Mouse (Mus musculus) neutrophil, adult 5-6 weeks (primary cell): ENCODE results near the gene Zfp759. TPM values are rescaled to one million over a fixed set of nuclear protein-coding genes. Genes with fewer than 3 reads are reported as not detected.
"Not testable (repeated sequence)": the region's sequence is repeated elsewhere in the genome, so short reads cannot be mapped to it uniquely, and the experiment has no call there.

ENCODE experiments used
- ATAC-seq: fragments of 151-379, 151-347 bp; 2 replicates; pipeline ENCODE4 v1.8.0; 2017; ENCODE audit warnings: mild to moderate bottlenecking, moderate TSS enrichment; ENCODE audit not compliant: insufficient number of reproducible peaks, poor library complexity, low FRiP score, severe bottlenecking; ENCODE audit errors: extremely low read depth
- total RNA-seq: library from RNA; stranded (forward); fragments of 200-1000 nt; gene quantifications from 2 replicates; pipeline ENCODE4 v1.2.3, GENCODE M21; 2017

Gene Zfp759
- total RNA-seq: 4.2 and 4.3 TPM in 2 replicates

DNA sequence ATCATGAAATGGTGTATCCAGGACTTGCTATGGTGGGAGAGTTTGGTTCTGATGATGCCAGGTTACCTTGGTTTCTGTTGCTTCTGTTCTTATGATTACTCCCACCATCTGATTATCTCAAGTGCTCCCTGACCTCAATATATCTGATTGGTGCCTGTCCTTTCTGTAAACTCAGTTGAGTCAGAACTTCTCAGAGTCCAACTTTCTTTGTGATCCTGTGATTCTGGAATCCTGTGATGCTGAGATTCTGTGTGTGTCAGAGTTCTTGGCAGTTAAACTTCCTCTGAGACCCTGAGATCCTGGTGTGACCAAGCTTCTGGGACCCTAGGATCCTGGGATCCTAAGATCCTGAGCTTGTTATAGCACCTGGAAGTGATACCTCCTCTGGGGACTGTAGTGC, at the start of gene Zfp759:
Gene Zfp759, plus strand, starts transcription at position 301 of the 400 bp plus-strand sequence.
- not testable (repeated sequence) for ATAC-seq

DNA sequence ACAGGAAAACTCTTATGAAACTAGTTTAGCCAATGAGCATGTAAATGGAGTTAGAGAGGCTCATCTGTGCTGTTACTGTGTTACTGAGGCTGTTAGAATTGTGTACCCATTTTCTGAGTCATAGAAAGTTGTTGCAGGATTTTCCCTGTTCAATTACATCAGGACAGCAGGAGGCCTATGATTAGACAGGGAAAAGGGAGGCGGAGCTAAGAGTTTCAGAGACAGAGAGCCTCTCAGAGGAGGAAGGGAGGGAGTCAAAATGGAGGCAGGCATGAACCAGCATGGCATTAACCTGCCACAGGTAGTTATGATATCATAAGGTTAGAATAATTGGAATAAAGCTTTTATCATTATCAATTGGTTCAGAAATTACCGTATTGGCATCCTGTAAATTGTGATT, 48.7 kb upstream of the Zfp759 start:
- ATAC-seq: no peak

DNA sequence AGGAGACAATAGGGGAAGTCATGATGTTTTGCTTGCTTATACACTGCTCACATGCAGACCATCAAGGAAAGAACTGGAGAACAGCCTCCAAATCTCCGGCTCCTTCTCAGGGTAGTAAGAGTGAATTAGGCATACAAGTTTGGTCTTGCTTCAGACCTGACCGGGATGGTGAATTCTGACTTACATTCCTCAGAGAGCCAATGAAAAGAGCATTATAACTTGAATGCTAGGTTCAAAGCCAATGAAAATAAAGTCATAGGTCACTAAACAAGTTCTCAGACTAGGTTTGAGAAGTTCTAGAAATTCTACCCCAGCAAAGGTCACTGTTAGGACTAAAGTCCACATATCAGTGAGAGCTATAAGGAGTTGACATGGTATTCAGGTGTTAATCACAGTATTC, 44.2 kb upstream of the Zfp759 start:
- no peak for ATAC-seq

DNA sequence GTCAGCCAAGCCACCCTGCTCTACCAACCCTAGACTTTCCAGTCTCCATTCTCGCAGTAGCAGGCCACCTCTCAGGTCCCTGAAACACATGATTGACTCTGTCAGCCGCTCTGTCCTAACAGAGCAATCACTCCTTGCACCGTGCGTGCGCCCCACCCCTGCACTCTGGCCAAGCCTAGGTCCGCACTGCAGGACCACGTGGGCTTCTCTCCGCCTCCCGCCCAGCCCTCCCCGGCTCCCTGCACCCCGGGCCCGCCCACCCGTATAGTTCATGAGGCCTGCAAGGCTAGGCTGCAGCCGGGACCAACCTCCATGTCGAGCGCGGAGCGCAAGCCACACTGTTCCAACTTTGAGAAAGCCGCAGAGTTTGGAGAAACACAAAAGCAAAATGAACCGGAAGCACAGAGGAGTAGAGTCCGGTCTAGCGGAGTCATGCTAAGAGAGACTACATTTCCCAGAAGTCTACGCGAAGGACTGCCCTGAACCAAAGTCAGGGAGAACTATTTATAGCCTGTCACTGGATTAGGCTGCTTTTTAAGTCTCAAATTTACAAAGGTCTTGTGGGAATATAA, 40.2 kb upstream of the Zfp759 start:
- ATAC-seq: peak; percentile 83

DNA sequence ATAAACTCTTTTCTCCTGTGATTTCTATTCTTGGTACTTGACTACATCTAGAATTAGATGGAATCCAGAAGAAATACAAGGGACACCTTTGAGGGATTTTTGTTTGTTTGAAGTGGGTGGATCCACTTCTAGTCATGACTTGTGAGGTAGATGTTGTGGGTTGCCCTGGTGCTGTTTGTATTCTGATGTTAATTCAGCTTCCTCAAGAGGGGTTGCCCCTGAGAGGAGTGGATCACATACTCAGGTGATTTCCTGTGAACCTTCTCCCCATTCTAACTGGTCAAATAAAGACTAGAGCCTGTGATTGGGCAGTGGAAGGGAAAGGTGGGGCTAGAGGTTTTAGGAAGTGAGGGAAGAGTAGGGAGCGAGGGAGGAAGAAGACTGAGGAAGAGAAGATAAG, 39.5 kb upstream of the Zfp759 start:
- ATAC-seq: no peak

DNA sequence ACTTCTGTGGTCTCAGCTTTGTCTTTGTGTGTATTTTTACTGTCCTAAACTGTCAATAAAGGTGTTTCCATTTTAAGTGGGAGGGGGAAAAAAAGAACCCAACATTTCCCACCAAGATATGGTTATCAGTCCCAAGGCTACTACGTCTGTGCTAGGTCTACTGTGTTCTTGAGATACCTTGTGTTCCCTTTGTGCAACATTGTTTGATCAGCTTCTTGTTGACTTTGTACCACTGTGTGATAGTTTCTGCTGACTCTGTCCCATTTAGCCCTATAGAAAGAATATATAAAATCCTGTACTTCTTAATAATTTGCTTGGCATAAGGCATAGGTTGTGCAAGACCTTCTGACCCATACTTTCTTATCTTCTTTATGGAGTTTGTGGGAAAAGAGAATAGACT, 31.3 kb upstream of the Zfp759 start:
- ATAC-seq: no peak

DNA sequence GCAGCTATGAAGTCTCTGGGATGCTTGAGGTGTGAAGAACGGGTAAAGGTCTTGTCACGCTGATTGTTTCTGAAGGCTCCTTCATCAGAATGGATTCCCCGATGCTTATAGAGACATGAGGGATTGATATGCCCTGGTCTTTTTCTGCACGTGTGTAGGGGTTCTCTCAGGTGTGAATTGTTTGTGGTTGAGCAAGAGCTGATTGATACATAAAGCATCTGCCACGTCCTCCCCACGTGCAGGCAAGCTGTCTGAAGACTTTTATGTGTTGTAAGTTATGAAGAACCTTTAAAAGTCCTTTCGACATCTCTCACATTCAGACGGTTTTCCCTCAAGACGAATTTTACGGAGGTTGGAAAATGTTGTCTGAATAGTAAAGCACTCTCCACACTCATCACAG, 23.6 kb upstream of the Zfp759 start, which contains the start of gene Zfp708:
Gene Zfp708, minus strand, starts transcription at position 101 of the 400 bp plus-strand sequence.
- ATAC-seq: no peak

DNA sequence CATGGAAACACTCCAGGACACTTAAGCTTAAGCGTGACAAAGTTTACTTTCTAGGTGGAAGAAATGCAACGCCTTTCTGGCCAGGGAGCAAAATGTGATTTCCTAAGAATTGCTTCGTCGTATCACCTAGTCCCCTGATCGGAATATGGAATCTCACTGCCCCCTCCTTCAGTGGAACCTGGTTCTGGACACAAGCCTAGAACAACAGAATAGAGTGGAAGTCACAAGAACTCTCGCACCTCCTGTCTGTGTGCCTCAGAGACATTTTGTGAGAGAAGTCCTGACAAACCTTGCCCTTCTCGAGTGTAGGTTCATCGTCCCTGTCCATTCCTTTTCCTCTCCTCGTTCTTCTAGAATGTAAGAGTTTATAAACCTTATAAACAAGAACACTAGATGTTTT, 13.8 kb upstream of the Zfp759 start:
- ATAC-seq: no peak

DNA sequence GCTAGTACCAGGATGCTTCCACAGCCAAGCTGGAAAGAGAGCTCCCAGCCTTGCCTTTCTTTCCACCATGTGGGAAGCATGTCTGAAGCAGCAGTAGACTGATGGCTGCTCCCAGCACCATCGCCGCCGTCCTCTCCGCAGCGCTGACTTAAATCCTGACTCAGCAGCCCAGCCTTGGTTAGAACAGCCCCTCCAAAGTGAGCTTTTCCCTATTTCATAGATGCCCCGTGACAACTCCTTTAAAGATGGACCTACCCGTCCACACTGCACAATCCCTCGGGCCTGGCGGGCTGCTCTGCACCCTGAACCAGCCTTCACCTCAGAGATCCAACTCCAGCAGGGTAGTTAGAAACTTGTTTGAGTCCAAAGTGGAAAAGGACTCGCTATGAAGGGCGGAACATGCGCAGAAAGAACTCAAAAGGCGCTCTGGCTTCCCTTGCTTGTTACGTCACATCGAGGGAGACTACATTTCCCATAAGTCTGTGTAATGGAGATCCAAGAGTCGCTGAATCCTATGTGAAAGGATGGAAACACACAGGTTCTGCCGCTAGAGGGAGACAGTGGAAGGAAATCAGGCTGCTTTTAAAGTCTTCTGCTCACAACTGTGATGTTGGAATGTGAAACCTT, 13.2 kb upstream of the Zfp759 start, which contains the start of gene Gm28557:
Gene Gm28557, minus strand, starts transcription at position 411 of the 627 bp plus-strand sequence.
- peak; percentile 98 for ATAC-seq

DNA sequence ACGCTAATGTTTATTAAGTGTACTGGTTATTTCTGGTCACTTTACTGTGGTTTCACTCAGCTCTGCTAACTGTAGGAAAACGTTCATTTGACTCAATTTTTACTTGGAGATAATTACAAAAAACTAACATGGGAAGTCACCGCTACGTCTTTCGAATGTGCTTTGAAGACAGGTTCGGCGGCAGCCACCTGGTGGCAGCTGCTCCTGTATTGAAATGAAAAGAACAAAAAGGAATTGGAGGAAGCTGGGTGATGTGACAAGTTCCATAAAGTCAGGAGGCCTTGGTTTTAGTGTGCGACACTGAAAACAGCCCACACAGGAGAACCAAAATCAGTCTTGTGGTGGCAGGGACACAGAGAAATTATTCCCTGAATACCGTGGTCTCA, 12.6 kb upstream of the Zfp759 start:
- peak; percentile 63 for ATAC-seq

DNA sequence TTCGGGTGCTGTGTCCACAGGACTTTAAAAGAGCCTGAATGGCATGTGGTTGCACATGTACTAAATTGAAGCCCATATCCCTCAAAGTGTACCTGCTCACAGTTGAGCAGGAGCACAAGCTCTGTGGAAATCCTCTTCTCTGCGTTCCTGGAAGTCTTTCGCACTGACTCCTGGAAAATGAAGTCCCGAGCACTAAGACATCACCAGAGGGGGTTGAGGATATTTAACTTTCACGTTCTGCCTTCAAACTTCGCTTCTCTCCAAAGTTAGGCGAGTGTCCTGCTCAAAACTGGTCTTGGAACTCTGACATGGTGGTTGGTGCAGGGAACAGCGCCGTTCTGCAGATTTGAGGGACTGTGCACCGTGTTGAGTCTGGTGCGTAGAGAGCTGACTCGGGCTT, 9.4 kb upstream of the Zfp759 start:
- ATAC-seq: no peak

DNA sequence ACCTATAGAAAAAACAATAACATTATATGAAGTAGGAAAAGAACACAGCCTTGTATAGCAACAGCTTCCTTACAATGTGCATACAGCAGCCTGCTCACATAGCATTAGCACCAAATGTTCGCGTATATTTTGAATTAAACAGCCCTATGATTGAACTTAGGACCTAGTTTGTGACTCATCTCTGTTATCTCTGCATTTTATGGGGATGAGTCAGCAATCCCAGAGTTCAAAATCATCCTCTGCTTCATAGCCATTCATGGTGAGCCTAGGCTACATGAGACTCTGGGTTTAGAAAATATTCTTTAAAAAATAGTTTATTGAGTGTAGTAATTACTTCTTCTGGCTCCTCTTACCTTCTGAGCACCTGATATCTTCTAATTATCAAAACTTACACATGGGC, 8.2 kb upstream of the Zfp759 start:
- ATAC-seq: no peak

DNA sequence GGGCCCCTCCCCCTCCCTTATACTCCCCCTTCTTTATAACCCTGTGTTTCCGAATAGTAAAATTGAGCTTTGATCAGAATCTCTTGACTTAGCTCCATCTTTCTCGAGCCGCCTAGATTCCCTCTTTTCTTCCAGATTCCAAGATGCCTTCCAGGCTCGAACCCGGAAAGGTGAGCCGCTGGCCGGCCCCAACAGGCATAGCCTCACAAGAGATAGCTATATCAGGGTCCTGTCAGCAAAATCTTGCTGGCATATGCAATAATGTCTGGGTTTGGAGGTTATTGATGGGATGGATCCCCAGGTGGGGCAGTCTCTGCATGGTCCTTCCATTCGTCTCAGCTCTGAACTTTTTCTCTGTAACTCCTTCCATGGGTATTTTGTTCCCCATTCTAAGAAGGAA, 5.3 kb upstream of the Zfp759 start, which contains the start of gene Rslcan18:
Gene Rslcan18, minus strand, starts transcription at position 101 of the 400 bp plus-strand sequence.
- ATAC-seq: not testable (repeated sequence)

DNA sequence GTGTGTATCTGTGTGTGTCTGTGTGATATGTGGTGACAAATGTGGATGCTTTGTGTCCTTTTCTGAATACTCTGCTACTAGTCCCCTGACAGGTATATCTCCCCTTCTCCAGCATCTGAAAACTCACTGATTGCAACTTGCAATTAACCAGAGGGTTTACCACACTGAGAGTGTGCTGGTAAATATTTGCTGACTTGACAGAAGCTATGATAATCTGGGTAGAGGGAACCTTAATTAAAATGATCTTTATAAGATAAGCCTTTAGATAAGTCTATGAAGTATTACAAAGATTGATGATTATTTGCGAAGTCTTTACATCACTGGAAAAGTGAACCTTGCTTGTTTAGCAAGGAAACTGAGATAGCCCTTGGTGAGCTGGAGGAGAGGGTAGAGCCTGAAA, 3.0 kb downstream of the Zfp759 start:
- ATAC-seq: no peak

DNA sequence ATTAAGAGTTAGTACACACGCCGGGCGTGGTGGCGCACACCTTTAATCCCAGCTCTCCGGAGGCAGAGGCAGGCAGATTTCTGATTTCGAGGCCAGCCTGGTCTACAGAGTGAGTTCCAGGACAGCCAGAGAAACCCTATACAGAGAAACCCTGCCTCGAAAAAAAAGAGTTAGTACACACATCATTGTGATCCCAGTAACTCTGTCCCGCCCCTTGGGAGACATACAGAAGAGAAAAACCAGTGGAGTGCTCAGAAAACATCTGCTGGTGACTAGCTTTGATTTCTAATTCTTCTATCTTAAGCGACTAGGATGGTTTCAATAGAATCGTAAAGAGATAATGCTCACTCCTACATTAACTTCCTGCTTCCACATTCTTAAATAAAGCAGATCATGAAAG, 6.0 kb downstream of the Zfp759 start:
- not testable (repeated sequence) for ATAC-seq

DNA sequence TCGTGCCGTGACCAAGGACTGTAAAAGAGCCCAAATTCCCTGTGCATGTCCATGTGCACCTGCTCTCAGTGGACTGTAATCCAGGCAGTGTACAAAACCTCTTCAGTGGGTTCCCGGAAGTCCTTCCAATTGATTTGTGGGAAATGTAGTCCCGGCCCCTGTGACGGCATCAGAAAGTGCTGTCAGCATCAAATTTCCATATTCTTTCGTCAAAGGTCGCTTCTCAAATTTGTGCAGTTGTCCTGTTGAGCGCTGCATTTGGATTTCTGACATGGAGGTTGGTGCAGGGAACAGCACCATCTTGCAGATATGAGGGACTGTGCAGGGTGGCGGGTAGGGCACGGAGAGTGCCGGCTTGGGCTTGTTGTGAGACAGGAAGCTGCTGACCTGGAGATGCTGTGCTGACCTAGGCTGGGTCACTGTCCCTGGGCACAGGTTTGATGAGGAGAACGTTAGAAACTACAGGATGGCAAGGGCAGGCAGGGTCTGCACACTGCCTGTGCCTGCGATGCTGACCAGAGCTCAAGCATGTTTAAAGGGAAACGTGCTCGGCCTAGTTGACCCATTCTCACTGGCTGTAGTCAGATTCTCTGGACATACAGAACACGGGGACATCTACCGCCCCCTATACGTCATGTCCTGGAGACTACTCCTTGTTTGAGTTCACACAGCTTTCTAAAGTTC, 6.7 kb downstream of the Zfp759 start:
- peak; percentile 95 for ATAC-seq

DNA sequence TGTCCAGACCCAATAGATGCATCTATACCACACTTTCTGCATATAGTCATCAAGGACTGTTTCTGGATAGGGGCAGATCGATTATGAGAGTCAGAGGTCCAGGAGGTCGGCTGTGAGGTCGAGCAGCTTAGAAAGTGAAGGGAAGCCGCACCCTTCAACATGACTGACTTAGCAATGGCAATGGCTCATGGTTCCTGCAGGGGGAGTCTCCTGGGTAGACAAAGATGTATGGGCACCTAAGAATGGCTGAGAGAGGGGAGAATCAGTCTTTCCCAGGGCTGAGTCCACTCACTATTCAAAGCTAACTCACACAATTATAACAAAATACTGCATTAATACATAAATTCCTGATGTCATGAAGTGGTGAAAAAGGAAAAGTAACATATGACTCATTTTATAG, 44.7 kb downstream of the Zfp759 start:
- not testable (repeated sequence) for ATAC-seq

DNA sequence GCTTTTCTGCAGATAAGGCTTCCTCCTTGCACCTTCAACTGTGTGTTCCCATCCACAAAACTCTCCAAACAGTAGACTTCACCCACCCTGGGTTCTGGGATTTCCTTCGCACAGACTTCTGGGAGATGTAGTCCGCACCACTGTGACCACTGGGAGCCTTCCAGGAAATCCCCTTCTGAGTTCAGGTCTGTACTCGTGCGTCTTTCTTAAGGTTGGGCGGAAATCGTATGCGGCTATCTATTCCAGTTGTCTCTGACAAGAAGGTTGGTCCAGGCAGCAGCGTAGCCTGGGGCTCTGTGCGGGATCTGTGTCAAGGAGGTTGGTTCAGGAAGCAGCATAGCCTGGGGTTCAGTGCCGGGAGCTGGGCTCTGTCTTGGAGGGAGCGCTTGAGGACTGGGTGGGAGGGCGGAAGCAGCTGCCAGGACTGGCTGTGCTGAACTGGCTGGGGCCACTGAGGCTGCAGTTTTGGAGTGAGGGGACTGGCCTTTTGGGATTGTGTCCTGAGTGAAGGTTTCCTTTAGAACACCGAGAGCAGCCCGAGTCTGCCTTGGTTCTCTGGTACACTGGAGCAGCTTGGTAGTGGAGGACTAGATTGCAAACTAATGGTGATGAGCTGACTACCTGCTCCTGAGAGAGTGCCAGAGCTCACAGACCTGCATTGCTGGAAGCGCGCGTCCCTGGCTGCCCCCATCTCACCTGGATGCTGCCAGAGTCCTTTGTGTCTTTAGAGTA, 51.7 kb downstream of the Zfp759 start, which contains the start of gene Rsl1:
Gene Rsl1, plus strand, starts transcription at position 192 of the 732 bp plus-strand sequence.
- peak; percentile 95 for ATAC-seq

DNA sequence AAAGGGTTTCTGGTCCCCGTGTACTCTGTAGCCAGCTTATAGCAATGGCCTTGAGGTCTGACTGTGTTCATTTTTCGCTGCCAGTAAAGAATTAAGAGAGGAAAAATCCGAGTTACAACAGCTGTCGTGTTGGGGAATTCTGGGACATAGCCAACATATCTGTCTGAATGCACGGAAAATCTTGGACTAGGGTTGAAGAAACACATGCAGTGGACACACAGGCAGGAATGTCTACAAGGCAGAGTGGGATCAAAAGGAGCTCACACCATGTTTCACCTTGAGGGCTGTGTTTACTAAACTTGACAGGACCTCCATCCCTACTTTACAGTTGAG, 52.2 kb downstream of the Zfp759 start:
- no peak for ATAC-seq
